ENCODE assay signal across 26 mouse cellular contexts in the genomic region with DNA sequence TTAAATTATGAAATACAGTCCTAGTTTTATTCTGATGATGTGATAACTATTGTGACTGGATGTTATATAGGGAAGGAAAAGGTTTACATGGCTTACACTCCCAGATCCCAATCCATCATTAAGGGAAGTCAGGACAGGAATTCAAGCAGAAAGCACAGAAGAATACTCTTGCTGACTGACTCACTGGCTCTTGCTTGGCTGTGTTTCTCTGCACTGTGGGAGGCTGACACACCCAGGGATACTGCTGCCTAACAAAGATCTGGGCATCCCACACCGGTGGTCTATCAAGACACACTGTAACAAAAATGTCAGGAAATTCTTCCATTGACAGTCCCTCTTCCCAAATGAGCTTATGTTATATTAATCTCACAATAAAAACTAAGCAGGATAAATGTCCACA.
"Had no signal": no experiment of that assay in that cellular context is flagged by ENCODE, and none has a peak within 500 bp of the region (broad histone marks: within the 10 kb centered on the region; RNA-seq: fewer than 3 reads in every experiment).

No protein-coding gene starts in this region.

- H3K9me3 ChIP-seq: heart, embryonic 10.5 days; heart, embryonic 12.5 days; hindbrain, embryonic 13.5 days; hindbrain, embryonic 15.5 days; kidney, embryonic 15.5 days; limb, embryonic 13.5 days; limb, embryonic 15.5 days; liver, embryonic 12.5 days had no signal

- H3K27me3 ChIP-seq: heart, embryonic 12.5 days; hindbrain, embryonic 13.5 days; hindbrain, embryonic 15.5 days; kidney, embryonic 15.5 days; limb, embryonic 13.5 days; limb, embryonic 15.5 days; liver, embryonic 12.5 days had no signal

- H3K9ac ChIP-seq: heart, embryonic 12.5 days; hindbrain, embryonic 13.5 days; hindbrain, embryonic 15.5 days; kidney, embryonic 15.5 days; limb, embryonic 13.5 days; limb, embryonic 15.5 days; liver, embryonic 12.5 days; liver, embryonic 14.5 days had no signal

- DNase-seq: gastrocnemius, adult 2 months; gastrocnemius, postnatal 10 days; gastrocnemius, postnatal 25 days; heart, adult 18-20 months; heart, postnatal 10 days; heart, postnatal 4 days; kidney, adult 11 months; kidney, adult 2 months; kidney, adult 9 months; kidney, postnatal 14 days; kidney, postnatal 36 days; layer of hippocampus, adult 9-11 months; layer of hippocampus, postnatal 36 days; left cerebral cortex, postnatal 4 days had no signal

- H3K36me3 ChIP-seq: heart, embryonic 10.5 days; heart, embryonic 12.5 days; hindbrain, embryonic 13.5 days; hindbrain, embryonic 15.5 days; kidney, embryonic 15.5 days; limb, embryonic 13.5 days; limb, embryonic 15.5 days; liver, embryonic 12.5 days had no signal

- ATAC-seq: hindbrain, postnatal 0 days; intestine, embryonic 16.5 days; liver, embryonic 12.5 days had no signal

- H3K4me1 ChIP-seq: heart, embryonic 10.5 days; heart, embryonic 12.5 days; hindbrain, embryonic 13.5 days; hindbrain, embryonic 15.5 days; kidney, embryonic 15.5 days; limb, embryonic 13.5 days; limb, embryonic 15.5 days; liver, embryonic 12.5 days had no signal

- H3K27ac ChIP-seq: gastrocnemius, adult 2 months; heart, embryonic 10.5 days; hindbrain, embryonic 13.5 days; hindbrain, embryonic 15.5 days; hindbrain, postnatal 0 days; kidney, embryonic 15.5 days; kidney, postnatal 0 days; limb, embryonic 13.5 days; limb, embryonic 15.5 days; liver, embryonic 12.5 days; liver, embryonic 14.5 days had no signal

- H3K4me3 ChIP-seq: gastrocnemius, adult 2 months; heart, embryonic 10.5 days; heart, embryonic 12.5 days; hindbrain, embryonic 13.5 days; hindbrain, embryonic 15.5 days; kidney, embryonic 15.5 days; limb, embryonic 13.5 days; limb, embryonic 15.5 days; liver, embryonic 12.5 days had no signal

- H3K4me2 ChIP-seq: heart, embryonic 12.5 days; hindbrain, embryonic 13.5 days; hindbrain, embryonic 15.5 days; kidney, embryonic 15.5 days; limb, embryonic 13.5 days; limb, embryonic 15.5 days; liver, embryonic 12.5 days had no signal
